Mouse (Mus musculus): ENCODE data around the gene Serpinb2.

Gene Serpinb2

GRCm38 (mm10) chr1:107511252-107511651, at the start of gene Serpinb2:
Serpinb2 (plus strand) TSS chr1:107511423.
- WGBS: 42% methylated on average over 5 of the region's 5 CpGs

- WGBS: 10% methylated on average over 11 of the region's 11 CpGs
Observed at GRCm38 (mm10) chr1:107481452-107481851, 29.8 kb upstream of the Serpinb2 start.

- WGBS: 81% methylated on average over 8 of the region's 8 CpGs
Observed at GRCm38 (mm10) chr1:107489577-107489976, 21.6 kb upstream of the Serpinb2 start.

GRCm38 (mm10) chr1:107496789-107497188, 14.4 kb upstream of the Serpinb2 start:
- 82% methylated on average over 2 of the region's 2 CpGs for WGBS

GRCm38 (mm10) chr1:107503294-107503693, 7.9 kb upstream of the Serpinb2 start:
- 78% methylated on average over 3 of the region's 3 CpGs for WGBS

GRCm38 (mm10) chr1:107505898-107506562, 5.2 kb upstream of the Serpinb2 start:
- WGBS: 73% methylated on average over 8 of the region's 8 CpGs

GRCm38 (mm10) chr1:107512194-107513138, 1.2 kb downstream of the Serpinb2 start:
- WGBS: 50% methylated on average over 2 of the region's 2 CpGs

GRCm38 (mm10) chr1:107513530-107513929, 2.3 kb downstream of the Serpinb2 start:
- WGBS: 97% methylated on average over 1 of the region's 1 CpGs

GRCm38 (mm10) chr1:107515839-107516498, 4.7 kb downstream of the Serpinb2 start:
- WGBS: 77% methylated on average over 2 of the region's 2 CpGs

- 81% methylated on average over 4 of the region's 4 CpGs for WGBS
Observed at GRCm38 (mm10) chr1:107525592-107525991, 14.4 kb downstream of the Serpinb2 start.

- 78% methylated on average over 3 of the region's 3 CpGs for WGBS
Observed at GRCm38 (mm10) chr1:107528325-107529078, 17.3 kb downstream of the Serpinb2 start.

GRCm38 (mm10) chr1:107529365-107530052, 18.3 kb downstream of the Serpinb2 start:
- 71% methylated on average over 5 of the region's 5 CpGs for WGBS

- WGBS: 78% methylated on average over 3 of the region's 3 CpGs
Observed at GRCm38 (mm10) chr1:107533736-107534135, 22.5 kb downstream of the Serpinb2 start.

- 87% methylated on average over 1 of the region's 1 CpGs for WGBS
Observed at GRCm38 (mm10) chr1:107537435-107537834, 26.2 kb downstream of the Serpinb2 start.

GRCm38 (mm10) chr1:107559494-107559893, 48.3 kb downstream of the Serpinb2 start:
- 62% methylated on average over 3 of the region's 3 CpGs for WGBS

GRCm38 (mm10) chr1:107562110-107562509, 50.9 kb downstream of the Serpinb2 start:
- WGBS: 71% methylated on average over 1 of the region's 1 CpGs

GRCm38 (mm10) chr1:107576094-107576493, 64.9 kb downstream of the Serpinb2 start:
- WGBS: 80% methylated on average over 2 of the region's 2 CpGs

GRCm38 (mm10) chr1:107577514-107577913, 66.3 kb downstream of the Serpinb2 start:
- WGBS: 81% methylated on average over 1 of the region's 1 CpGs

- 54% methylated on average over 1 of the region's 1 CpGs for WGBS
Observed at GRCm38 (mm10) chr1:107581220-107581619, 70.0 kb downstream of the Serpinb2 start.

GRCm38 (mm10) chr1:107583958-107584376, 72.7 kb downstream of the Serpinb2 start:
- WGBS: 26% methylated on average over 1 of the region's 1 CpGs

- WGBS: 89% methylated on average over 3 of the region's 3 CpGs
Observed at GRCm38 (mm10) chr1:107584932-107585331, 73.7 kb downstream of the Serpinb2 start.
